Mouse (Mus musculus): Measurements from ENCODE around the gene Itm2b.

- TF ChIP-seq POLR2A (IDR thresholded peaks at IDR 0.05; ENCODE audit: insufficient read depth, low read depth, low read length) (no peak), CTCF (IDR thresholded peaks at IDR 0.05) (no peak), EP300 (IDR thresholded peaks at IDR 0.05; ENCODE audit: insufficient read depth, low read depth, low read length) (no peak)
Observed at GRCm38 (mm10) chr14:73422621-73423020, 37.5 kb upstream of the Itm2b start.

Data from heart, adult 2 months (tissue).